Mouse (Mus musculus) heart, adult 2 months (tissue): Measurements from ENCODE around the gene Fam20b.

Experiments used
- CTCF ChIP-seq: fragments of 200-600 bp; IDR thresholded peaks from 2 replicates; pipeline ENCODE4 v1.8.1; 2022; ENCODE audit warnings: antibody characterized with exemption, mild to moderate bottlenecking, moderate library complexity
- EP300 ChIP-seq: fragments of 200-500 bp; IDR thresholded peaks from 2 replicates; pipeline ENCODE4 v1.6.1; 2011; ENCODE audit warnings: low read depth, low read length, control low read depth; ENCODE audit not compliant: insufficient read depth
- POLR2A ChIP-seq: fragments of 200-500 bp; IDR thresholded peaks from 2 replicates; pipeline ENCODE4 v1.6.1; 2011; ENCODE audit warnings: mild to moderate bottlenecking, low read depth, low read length, control low read depth; ENCODE audit not compliant: insufficient read depth

GRCm38 (mm10) chr1:156644061-156644460 is 74.8 kb downstream of the Fam20b start:
- TF ChIP-seq POLR2A (no peak), CTCF (no peak), EP300 (no peak)
